Mouse (Mus musculus) erythroblast, adult 5-6 weeks (primary cell): ENCODE data around the gene Eepd1. TPM values are rescaled to one million over a fixed set of nuclear protein-coding genes. Genes with fewer than 3 reads are reported as not detected.

ENCODE experiments used
- ATAC-seq: replicated peaks from 2 replicates; pipeline ENCODE4 v1.8.0; 2016; ENCODE audit warnings: moderate number of reproducible peaks, mild to moderate bottlenecking, moderate TSS enrichment, inconsistent platforms; ENCODE audit not compliant: poor library complexity, low FRiP score, severe bottlenecking
- total RNA-seq, 2 experiments: library from RNA; stranded (forward) in 1 of 2; stranded (reverse) in 1 of 2; fragments of 150-400 nt in 1 of 2; fragments of 200-764, 138-1000 nt in 1 of 2; gene quantifications; 2 replicates each; pipeline versions ENCODE4 v1.2.3 to v1.2.4; 2015 to 2017; ENCODE audit warnings: low replicate concordance in 2 of 2

Gene Eepd1
- total RNA-seq, 2 experiments from 2014 or later: 0.26 to 0.77 TPM

- no peak for ATAC-seq
These were observed 45.6 kb downstream of the Eepd1 start for GRCm38 (mm10) chr9:25526927-25527337.

GRCm38 (mm10) chr9:25527359-25528038 is 46.2 kb downstream of the Eepd1 start:
- no peak for ATAC-seq

GRCm38 (mm10) chr9:25531627-25532026 is 50.3 kb downstream of the Eepd1 start:
- ATAC-seq: no peak

DNA sequence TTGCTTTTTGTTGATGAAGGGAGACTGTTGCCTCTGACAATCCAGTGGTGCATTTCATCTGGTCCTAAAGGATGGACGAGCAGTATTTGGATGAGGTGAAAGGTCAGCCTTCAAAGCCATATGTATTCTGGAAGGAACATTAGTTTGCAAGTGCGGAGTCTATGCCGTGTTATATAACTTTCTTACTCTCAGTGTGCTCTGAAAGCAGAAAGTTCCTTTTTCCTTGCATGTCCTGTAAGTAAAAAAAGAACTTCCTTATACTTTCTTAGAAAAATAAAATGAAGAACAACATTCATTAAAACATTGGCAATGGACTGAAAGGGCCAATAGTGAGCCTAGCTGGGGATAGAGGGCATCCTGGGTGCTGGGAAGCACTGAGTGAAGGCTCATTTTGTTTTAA is 50.8 kb downstream of the Eepd1 start:
- ATAC-seq: no peak

DNA sequence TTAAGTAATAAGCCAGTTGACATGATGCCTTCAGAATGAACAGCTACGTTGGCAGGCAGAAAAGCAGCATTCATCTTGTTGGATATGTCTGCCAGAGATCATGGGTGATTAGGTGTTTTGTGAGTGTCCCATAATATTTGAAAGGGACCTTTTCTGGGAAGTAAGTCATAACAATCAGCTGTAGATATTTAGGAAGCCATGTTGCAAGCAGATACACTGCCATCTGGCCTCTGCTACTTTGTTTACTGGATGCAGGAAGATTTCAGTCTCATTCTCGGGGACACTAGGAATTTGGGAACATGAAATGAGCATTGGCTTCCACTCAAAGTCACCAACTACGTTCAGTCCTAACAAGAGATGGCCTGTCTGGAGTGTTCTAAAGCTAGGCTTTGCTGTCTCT is 54.1 kb downstream of the Eepd1 start:
- ATAC-seq: no peak

GRCm38 (mm10) chr9:25539461-25539860 is 58.1 kb downstream of the Eepd1 start:
- ATAC-seq: no peak

GRCm38 (mm10) chr9:25541355-25541754 is 60.0 kb downstream of the Eepd1 start:
- ATAC-seq: no peak

DNA sequence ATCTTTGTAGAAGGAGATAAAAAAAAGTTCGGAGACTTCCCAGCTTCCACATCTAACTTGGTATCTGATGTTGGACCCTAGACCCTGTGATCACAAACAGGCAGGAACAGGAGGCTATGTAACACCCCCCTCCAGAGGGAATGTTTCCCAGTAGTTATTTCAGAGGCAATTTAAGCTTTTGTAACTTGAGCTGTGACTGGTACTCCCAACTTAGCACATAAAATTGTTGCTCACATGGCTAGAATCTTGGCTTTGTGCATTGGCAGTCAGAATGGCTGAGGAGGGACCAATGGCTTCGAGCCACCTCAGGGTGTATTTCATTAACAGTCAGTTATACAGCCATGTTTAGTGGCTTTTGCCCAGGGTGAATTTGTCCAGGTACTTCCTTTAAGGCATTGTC is 63.9 kb downstream of the Eepd1 start:
- no peak for ATAC-seq

DNA sequence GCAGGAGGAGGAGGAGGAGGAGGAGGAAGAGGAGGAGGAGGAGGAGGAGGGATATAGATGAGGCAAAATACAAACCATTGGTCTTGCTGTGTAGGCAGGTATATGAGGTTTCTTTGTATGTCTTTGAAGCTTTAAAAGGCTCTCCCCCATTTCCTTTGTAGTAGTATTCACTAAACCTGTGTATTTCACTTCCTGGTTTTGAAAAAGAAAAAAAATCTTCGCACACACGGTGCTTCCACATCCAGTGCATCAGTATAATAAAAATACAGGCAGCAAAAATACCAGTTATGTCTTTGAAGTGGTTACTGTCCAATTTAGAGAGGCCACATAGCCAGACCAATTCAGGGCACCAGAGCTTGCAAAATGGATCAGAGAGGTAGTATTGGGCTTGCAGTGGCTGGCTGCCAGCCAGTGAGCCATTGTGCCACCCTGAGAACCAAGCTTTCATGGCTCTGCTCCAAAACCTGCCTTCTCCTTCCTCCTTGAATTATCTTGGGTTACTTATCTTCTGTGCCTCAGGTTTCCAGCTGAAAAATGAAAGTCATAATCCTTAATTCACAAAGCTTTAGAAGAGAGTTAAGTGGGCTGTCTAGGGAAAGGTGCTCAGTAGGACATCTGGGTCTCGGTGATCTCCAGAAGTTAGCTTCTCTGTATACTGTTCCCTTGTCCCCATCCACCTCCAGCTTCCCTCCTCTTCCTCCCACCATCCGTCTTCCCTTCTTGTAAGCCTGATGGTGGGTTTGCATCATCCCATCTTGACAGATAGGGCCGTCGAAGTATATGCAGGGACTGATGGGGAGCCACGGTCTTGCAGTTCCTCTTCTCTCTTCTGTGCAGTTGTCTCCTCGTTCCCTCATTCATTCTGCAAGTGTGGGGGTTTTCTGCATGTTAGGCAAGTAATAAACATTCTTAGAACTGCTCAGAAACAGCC is 68.0 kb downstream of the Eepd1 start:
- ATAC-seq: no peak

- no peak for ATAC-seq
These were observed 68.8 kb downstream of the Eepd1 start for GRCm38 (mm10) chr9:25550196-25550595.

DNA sequence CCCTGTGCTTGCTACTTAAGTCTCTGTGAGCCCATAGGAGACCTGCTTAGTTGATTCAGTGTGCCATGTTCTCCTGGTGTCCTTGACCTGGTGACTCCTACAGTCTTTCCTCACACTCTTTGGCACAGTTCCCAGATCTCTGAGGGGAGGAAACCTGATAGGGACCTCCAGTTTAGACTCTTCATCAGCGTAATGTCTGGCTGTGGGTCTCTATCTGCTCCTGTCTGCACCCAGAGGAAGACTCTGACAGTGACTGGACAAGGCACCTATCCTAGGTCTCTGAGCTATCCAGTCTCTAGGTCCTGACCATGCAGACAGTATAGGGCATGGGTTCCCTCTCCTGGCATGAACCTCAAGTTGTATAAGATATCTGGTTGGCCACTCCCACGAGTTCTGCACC is 71.2 kb downstream of the Eepd1 start:
- ATAC-seq: no peak

DNA sequence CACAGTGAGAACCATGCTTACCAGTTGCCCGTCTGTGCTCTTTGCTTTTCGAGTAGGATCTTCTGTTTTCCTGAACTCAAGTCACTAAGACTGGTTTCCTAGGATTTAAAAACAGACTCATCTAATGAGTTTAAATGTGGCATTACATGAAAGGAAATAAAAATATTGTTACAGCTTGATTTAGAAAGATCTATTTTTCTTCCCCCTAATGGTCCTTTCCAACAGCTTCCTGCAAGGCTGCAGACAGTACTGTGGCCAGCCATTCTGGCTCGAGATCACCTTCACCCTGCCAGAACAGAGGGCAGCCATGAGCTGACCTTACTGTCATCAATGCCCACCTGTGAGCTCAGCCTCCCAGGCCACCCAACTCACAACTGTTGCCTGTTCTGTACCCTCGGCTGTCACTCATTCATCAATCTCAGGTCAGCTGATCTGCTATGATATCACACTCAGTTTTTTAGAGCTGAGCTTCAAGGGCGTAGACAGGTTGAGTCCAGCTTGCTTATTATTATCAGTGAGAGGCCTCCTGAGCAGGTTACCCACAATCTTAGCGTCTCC is 73.0 kb downstream of the Eepd1 start:
- no peak for ATAC-seq

GRCm38 (mm10) chr9:25555261-25555660 is 73.9 kb downstream of the Eepd1 start:
- ATAC-seq: no peak

DNA sequence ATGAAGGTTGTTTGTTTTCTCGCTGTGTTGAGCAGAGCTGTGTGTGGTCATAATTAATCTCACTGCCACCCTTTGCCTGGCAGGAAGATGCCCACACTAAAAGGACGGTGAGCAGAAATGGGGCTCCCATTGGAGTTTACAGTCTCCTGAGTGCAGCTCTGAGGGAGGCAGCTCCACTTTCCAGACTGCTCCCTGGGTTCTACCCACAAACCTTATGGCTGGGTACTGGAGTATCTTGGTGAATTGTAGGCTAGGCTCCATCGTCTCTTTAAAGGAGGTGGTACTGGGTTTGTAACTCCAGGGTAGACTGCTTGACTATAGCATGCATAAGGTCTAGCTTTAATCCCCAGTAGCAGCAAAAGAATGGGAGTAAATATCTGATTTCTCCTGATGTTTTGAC is 74.7 kb downstream of the Eepd1 start:
- no peak for ATAC-seq

DNA sequence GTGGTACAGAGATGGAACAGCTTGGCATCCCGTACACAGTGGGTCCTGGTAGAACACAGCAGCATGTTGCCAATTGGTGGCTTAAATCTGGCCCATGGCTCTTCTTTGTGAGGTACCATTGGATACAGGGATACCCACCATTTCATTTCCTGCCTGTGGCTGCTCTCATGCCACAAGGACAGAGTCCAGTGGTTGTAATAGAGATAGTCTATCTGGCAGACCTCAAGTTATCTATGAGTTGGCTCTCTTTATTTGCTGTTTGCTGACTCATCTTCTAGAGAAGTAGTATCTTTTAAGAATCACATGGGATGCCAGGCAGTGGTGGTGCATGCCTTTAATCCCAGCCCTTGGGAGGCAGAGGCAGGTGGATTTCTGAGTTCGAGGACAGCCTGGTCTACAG is 76.0 kb downstream of the Eepd1 start:
- no peak for ATAC-seq

- ATAC-seq: no peak
These were observed 77.5 kb downstream of the Eepd1 start for GRCm38 (mm10) chr9:25558834-25559233.

- ATAC-seq: no peak
These were observed 78.8 kb downstream of the Eepd1 start for GRCm38 (mm10) chr9:25560016-25560758.

- ATAC-seq: no peak
These were observed 79.8 kb downstream of the Eepd1 start for GRCm38 (mm10) chr9:25561143-25561542.

DNA sequence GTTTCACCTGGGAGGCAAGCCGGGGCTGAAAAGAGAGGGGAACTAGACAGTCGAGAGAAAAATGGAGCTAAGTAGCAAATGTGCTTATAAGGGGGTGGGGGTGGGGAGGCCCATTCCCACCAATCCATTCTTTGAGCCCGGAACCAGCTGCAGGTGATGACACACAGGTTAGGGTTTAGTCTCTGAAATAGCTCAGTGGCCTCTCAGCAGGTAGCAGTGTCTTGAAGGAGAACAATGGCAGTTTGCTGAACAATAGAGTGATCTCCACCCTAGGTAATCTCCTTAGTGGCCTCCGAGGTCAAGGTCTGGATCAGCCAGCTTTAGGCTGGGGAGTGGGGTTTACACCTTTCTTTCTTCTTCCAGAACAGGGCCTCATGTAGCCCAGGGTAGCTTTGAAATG is 82.5 kb downstream of the Eepd1 start:
- no peak for ATAC-seq

- no peak for ATAC-seq
These were observed 85.7 kb downstream of the Eepd1 start for GRCm38 (mm10) chr9:25567071-25567470.
